Mouse (Mus musculus): Measurements from ENCODE around the gene Dync1li1. TPM values are rescaled to one million over a fixed set of nuclear protein-coding genes. Genes with fewer than 3 reads are reported as not detected.
"Not testable (repeated sequence)": the region's sequence is repeated elsewhere in the genome, so short reads cannot be mapped to it uniquely, and the experiment has no call there.

Gene Dync1li1
- polyA plus RNA-seq, 1 experiment from 2014 or later: 154 TPM

- ATAC-seq (replicated peaks): no peak
- H3K4me1 ChIP-seq: no peaks in the 10 kb centered on the region
- WGBS: 77% methylated on average over 6 of the region's 6 CpGs
Observed at GRCm38 (mm10) chr9:114680531-114680930, 8.1 kb upstream of the Dync1li1 start.

GRCm38 (mm10) chr9:114682193-114682592, 6.4 kb upstream of the Dync1li1 start:
- Histone ChIP-seq H3K27me3 (replicated peaks) (no peaks in the 10 kb centered on the region), H3K4me2 (no peak overlapping the region), H3K4me1 (peaks cover 3% of the 10 kb centered on the region; the same call in 1 of the 2 replicates), H3K4me3 (no peak overlapping the region), H3K9ac (no peak overlapping the region), H3K27ac (no peak overlapping the region), H3K9me3 (no peaks in the 10 kb centered on the region), H3K36me3 (replicated peaks) (no peaks in the 10 kb centered on the region)
- ATAC-seq (replicated peaks): no peak
- 83% methylated on average over 4 of the region's 4 CpGs for WGBS

More at GRCm38 (mm10) chr9:114680531-114680930, 8.1 kb upstream of the Dync1li1 start:
- no peaks in the 10 kb centered on the region for H3K36me3 ChIP-seq (replicated peaks)
- no peak overlapping the region for H3K4me3 ChIP-seq
- H3K9me3 ChIP-seq: no peaks in the 10 kb centered on the region
- H3K27me3 ChIP-seq (replicated peaks): no peaks in the 10 kb centered on the region
- H3K9ac ChIP-seq: no peak overlapping the region
- no peak overlapping the region for H3K27ac ChIP-seq
- no peak overlapping the region for H3K4me2 ChIP-seq

GRCm38 (mm10) chr9:114686245-114686644, 2.3 kb upstream of the Dync1li1 start:
- WGBS: 88% methylated on average over 7 of the region's 7 CpGs
- no peak for ATAC-seq (replicated peaks)
- Histone ChIP-seq H3K4me1 (peaks cover 30% of the 10 kb centered on the region), H3K4me2 (no peak overlapping the region), H3K9ac (no peak overlapping the region), H3K27me3 (replicated peaks) (no peaks in the 10 kb centered on the region), H3K36me3 (replicated peaks) (no peaks in the 10 kb centered on the region; the same call in 1 of the 2 replicates), H3K9me3 (no peaks in the 10 kb centered on the region), H3K27ac (no peak overlapping the region), H3K4me3 (no peak overlapping the region)

- Histone ChIP-seq H3K36me3 (replicated peaks) (peaks cover 5% of the 10 kb centered on the region; the same call in 1 of the 2 replicates), H3K9me3 (no peaks in the 10 kb centered on the region), H3K4me2 (peak overlapping the region; percentile 61), H3K27ac (peak overlapping the region; percentile 97), H3K4me1 (peaks cover 38% of the 10 kb centered on the region), H3K27me3 (replicated peaks) (no peaks in the 10 kb centered on the region), H3K4me3 (peak overlapping the region; percentile 89), H3K9ac (peak overlapping the region; percentile 90)
- 70% methylated on average over 13 of the region's 13 CpGs for WGBS
- no peak for ATAC-seq (replicated peaks)
Observed at GRCm38 (mm10) chr9:114687639-114688038, 951 bp upstream of the Dync1li1 start.

- peak overlapping the region; percentile 89 for H3K4me3 ChIP-seq
- H3K36me3 ChIP-seq (replicated peaks): peaks cover 9% of the 10 kb centered on the region; the same call in 1 of the 2 replicates
- peak overlapping the region; percentile 61 for H3K4me2 ChIP-seq
- H3K27me3 ChIP-seq (replicated peaks): no peaks in the 10 kb centered on the region
- WGBS: under 1% methylated on average over 50 of the region's 50 CpGs
- H3K4me1 ChIP-seq: peaks cover 38% of the 10 kb centered on the region
- peak; percentile 71 for ATAC-seq (replicated peaks)
- H3K9ac ChIP-seq: peak overlapping the region; percentile 90
- H3K9me3 ChIP-seq: no peaks in the 10 kb centered on the region
- peak overlapping the region; percentile 97 for H3K27ac ChIP-seq
Observed at GRCm38 (mm10) chr9:114688953-114689407, 390 bp downstream of the Dync1li1 start.

- Histone ChIP-seq H3K4me2 (peak overlapping the region; percentile 61), H3K36me3 (replicated peaks) (peaks cover 11% of the 10 kb centered on the region; the same call in 1 of the 2 replicates), H3K27ac (0 out of 2 replicates have a peak overlapping the region, but pooled peaks have one; percentile 97), H3K4me1 (peaks cover 38% of the 10 kb centered on the region), H3K9me3 (no peaks in the 10 kb centered on the region), H3K9ac (peak overlapping the region; percentile 90), H3K27me3 (replicated peaks) (no peaks in the 10 kb centered on the region), H3K4me3 (peak overlapping the region; percentile 89)
- 10% methylated on average over 10 of the region's 10 CpGs for WGBS
- ATAC-seq (replicated peaks): no peak
Observed at GRCm38 (mm10) chr9:114690119-114690601, 1.6 kb downstream of the Dync1li1 start.

- Histone ChIP-seq H3K9ac (no peak overlapping the region), H3K4me2 (peak overlapping the region; percentile 61; the same call in 1 of the 2 replicates), H3K27ac (no peak overlapping the region), H3K4me1 (peaks cover 38% of the 10 kb centered on the region), H3K27me3 (replicated peaks) (no peaks in the 10 kb centered on the region), H3K36me3 (replicated peaks) (peaks cover 11% of the 10 kb centered on the region; the same call in 1 of the 2 replicates), H3K4me3 (no peak overlapping the region), H3K9me3 (no peaks in the 10 kb centered on the region)
- no peak for ATAC-seq (replicated peaks)
Observed at GRCm38 (mm10) chr9:114691112-114691511, 2.5 kb downstream of the Dync1li1 start.

GRCm38 (mm10) chr9:114695662-114696061, 7.1 kb downstream of the Dync1li1 start:
- not testable (repeated sequence) for H3K4me3 ChIP-seq; H3K4me2 ChIP-seq; H3K9ac ChIP-seq; ATAC-seq (replicated peaks); H3K27me3 ChIP-seq (replicated peaks); H3K27ac ChIP-seq; H3K9me3 ChIP-seq
- peaks cover 15% of the 10 kb centered on the region for H3K4me1 ChIP-seq
- H3K36me3 ChIP-seq (replicated peaks): peaks cover 11% of the 10 kb centered on the region; the same call in 1 of the 2 replicates
- WGBS: 97% methylated on average over 8 of the region's 8 CpGs

GRCm38 (mm10) chr9:114697072-114697471, 8.5 kb downstream of the Dync1li1 start:
- no peak for ATAC-seq (replicated peaks)
- no peak overlapping the region for H3K9ac ChIP-seq
- peaks cover 11% of the 10 kb centered on the region; the same call in 1 of the 2 replicates for H3K36me3 ChIP-seq (replicated peaks)
- WGBS: 93% methylated on average over 4 of the region's 4 CpGs
- no peak overlapping the region for H3K4me2 ChIP-seq
- no peaks in the 10 kb centered on the region for H3K9me3 ChIP-seq
- peaks cover 4% of the 10 kb centered on the region; the same call in 1 of the 2 replicates for H3K4me1 ChIP-seq
- no peaks in the 10 kb centered on the region for H3K27me3 ChIP-seq (replicated peaks)
- no peak overlapping the region for H3K27ac ChIP-seq
- no peak overlapping the region for H3K4me3 ChIP-seq

- 93% methylated on average over 5 of the region's 5 CpGs for WGBS
- Histone ChIP-seq H3K9ac (no peak overlapping the region), H3K4me3 (no peak overlapping the region), H3K27ac (no peak overlapping the region), H3K36me3 (replicated peaks) (peaks cover 3% of the 10 kb centered on the region; the same call in 1 of the 2 replicates), H3K4me1 (no peaks in the 10 kb centered on the region), H3K27me3 (replicated peaks) (no peaks in the 10 kb centered on the region), H3K4me2 (no peak overlapping the region), H3K9me3 (no peaks in the 10 kb centered on the region)
- no peak for ATAC-seq (replicated peaks)
Observed at GRCm38 (mm10) chr9:114697926-114698325, 9.3 kb downstream of the Dync1li1 start.

GRCm38 (mm10) chr9:114699262-114699661, 10.7 kb downstream of the Dync1li1 start:
- H3K27me3 ChIP-seq (replicated peaks): no peaks in the 10 kb centered on the region
- no peaks in the 10 kb centered on the region for H3K9me3 ChIP-seq
- H3K27ac ChIP-seq: no peak overlapping the region
- no peak for ATAC-seq (replicated peaks)
- 0 out of 2 replicates have a peak, but pooled peaks cover 2% of the 10 kb centered on the region for H3K36me3 ChIP-seq (replicated peaks)
- no peak overlapping the region for H3K4me2 ChIP-seq
- H3K4me3 ChIP-seq: no peak overlapping the region
- 71% methylated on average over 6 of the region's 6 CpGs for WGBS
- H3K4me1 ChIP-seq: no peaks in the 10 kb centered on the region
- H3K9ac ChIP-seq: no peak overlapping the region

- WGBS: 92% methylated on average over 16 of the region's 16 CpGs
- ATAC-seq (replicated peaks): no peak
Observed at GRCm38 (mm10) chr9:114699882-114700665, 11.5 kb downstream of the Dync1li1 start.

More at GRCm38 (mm10) chr9:114699882-114700665, 11.5 kb downstream of the Dync1li1 start:
- Histone ChIP-seq H3K4me2 (no peak overlapping the region), H3K9ac (no peak overlapping the region), H3K4me3 (no peak overlapping the region), H3K27ac (no peak overlapping the region), H3K9me3 (no peaks in the 10 kb centered on the region), H3K27me3 (replicated peaks) (no peaks in the 10 kb centered on the region), H3K36me3 (replicated peaks) (no peaks in the 10 kb centered on the region; the same call in 1 of the 2 replicates), H3K4me1 (no peaks in the 10 kb centered on the region)
